Mouse (Mus musculus) hindbrain, embryonic 11.5 days (tissue): ENCODE results near the gene Gm49601. TPM values are rescaled to one million over a fixed set of nuclear protein-coding genes. Genes with fewer than 3 reads are reported as not detected.

Experiments used
- ATAC-seq: fragments of 200-750 bp; cut with Nextera tagmentation; 2 replicates; pipeline ENCODE4 v1.8.0; 2017; ENCODE audit warnings: mild to moderate bottlenecking, moderate TSS enrichment, moderate library complexity; ENCODE audit not compliant: low FRiP score
- DNase-seq: peaks from one replicate; pipeline ENCODE4 v3.0.0-alpha.2; 2015; ENCODE audit warnings: low spot score
- H3K27ac ChIP-seq: fragments of 300-500 bp; sonication (generic); 2 replicates; pipeline ENCODE4 v1.5.1; 2014; ENCODE audit warnings: mild to moderate bottlenecking, low read depth, low read length
- H3K27me3 ChIP-seq: fragments of 300-500 bp; sonication (generic); 2 replicates; pipeline ENCODE4 v1.6.1; 2014; ENCODE audit warnings: mild to moderate bottlenecking, low read length, moderate library complexity, mixed read lengths; ENCODE audit not compliant: control insufficient read depth, insufficient read depth
- H3K36me3 ChIP-seq: fragments of 300-500 bp; sonication (generic); 2 replicates; pipeline ENCODE4 v1.6.1; 2014; ENCODE audit warnings: mild to moderate bottlenecking, low read length, moderate library complexity, mixed read lengths; ENCODE audit not compliant: control insufficient read depth, insufficient read depth
- H3K4me1 ChIP-seq: fragments of 300-500 bp; sonication (generic); replicated peaks from 2 replicates; pipeline ENCODE4 v1.6.1; 2014; ENCODE audit warnings: low read length, mixed read lengths; ENCODE audit not compliant: control insufficient read depth, insufficient read depth
- H3K4me2 ChIP-seq: fragments of 300-500 bp; sonication (generic); replicated peaks from 2 replicates; pipeline ENCODE4 v1.6.1; 2014; ENCODE audit warnings: mild to moderate bottlenecking, low read depth, low read length
- H3K4me3 ChIP-seq: fragments of 300-500 bp; sonication (generic); 2 replicates; pipeline ENCODE4 v1.5.1; 2014; ENCODE audit warnings: low read depth, low read length
- H3K9ac ChIP-seq: fragments of 300-500 bp; sonication (generic); 2 replicates; pipeline ENCODE4 v1.6.1; 2014; ENCODE audit warnings: low read depth, low read length
- H3K9me3 ChIP-seq: fragments of 300-500 bp; sonication (generic); 2 replicates; pipeline ENCODE4 v1.6.1; 2016; ENCODE audit warnings: low read length; ENCODE audit not compliant: control insufficient read depth
- WGBS: fragments of 180-500 bp; shearing (Covaris S2); extraction: QIAGEN DNeasy Blood & Tissue Kit; methylation state at CpG from one replicate; pipeline ENCODE4 v1.1.7; 2014; 5-methylcytosine and 5-hydroxymethylcytosine counted together
- polyA plus RNA-seq: library from polyadenylated mRNA; unstranded; fragments of >200 nt; fragmentation: Nextera tagmentation; extraction: Ambion mirVana; gene quantifications from 2 replicates; pipeline ENCODE4 v1.2.1, GENCODE M21; 2014

Gene Gm49601
- polyA plus RNA-seq, 1 experiment from 2014 or later: 6.0 TPM

DNA sequence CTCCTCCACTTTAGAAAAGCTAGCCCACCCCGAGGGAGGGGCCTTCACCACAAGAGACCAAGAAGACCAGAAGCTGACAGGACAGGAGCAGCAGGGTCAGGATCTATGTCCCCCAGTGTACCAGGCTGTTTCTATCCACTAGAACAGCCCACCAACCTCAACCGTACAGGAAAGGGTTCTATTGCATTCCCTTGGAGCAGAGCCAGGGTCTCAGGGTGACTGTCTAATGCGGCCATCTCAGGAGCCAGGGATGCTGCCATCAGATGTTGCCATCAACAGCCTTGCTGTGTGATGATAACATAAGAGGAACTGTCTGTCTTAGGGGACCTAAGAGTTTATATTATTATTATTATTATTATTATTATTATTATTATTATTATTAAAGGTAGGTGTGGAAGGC, 49.2 kb downstream of the Gm49601 start:
- Histone ChIP-seq H3K36me3 (no peaks in the 10 kb centered on the region), H3K9ac (no peak overlapping the region), H3K27ac (no peak overlapping the region), H3K4me2 (no peak overlapping the region), H3K27me3 (peaks cover 36% of the 10 kb centered on the region), H3K4me1 (no peaks in the 10 kb centered on the region; the same call in 1 of the 2 replicates), H3K4me3 (no peak overlapping the region), H3K9me3 (no peaks in the 10 kb centered on the region)
- 37% methylated on average over 3 of the region's 3 CpGs for WGBS
- DNase-seq (no peak), ATAC-seq (no peak)

DNA sequence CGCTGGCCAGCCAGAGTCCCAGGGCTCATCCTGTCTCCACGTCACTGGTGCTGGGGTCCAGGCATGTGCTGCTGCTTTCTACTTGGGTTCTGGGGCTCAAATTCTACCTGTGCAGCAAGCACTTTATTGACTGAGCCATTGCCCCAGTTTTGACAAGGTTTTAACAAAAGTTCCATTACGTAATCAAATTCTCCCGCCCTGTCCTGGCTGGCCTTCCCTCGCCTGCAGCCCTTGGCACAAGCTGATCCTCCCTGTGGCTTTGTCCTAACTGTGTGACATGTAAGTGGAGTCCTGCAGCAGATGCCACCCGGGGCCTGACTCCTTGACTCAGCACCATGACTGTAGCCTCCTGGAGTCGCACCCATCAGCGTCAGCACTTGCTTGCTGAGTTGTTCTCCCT, 52.0 kb downstream of the Gm49601 start:
- no peak overlapping the region for H3K4me3 ChIP-seq
- H3K4me1 ChIP-seq: no peaks in the 10 kb centered on the region
- H3K27me3 ChIP-seq: peaks cover 8% of the 10 kb centered on the region; the same call in 1 of the 2 replicates
- 78% methylated on average over 8 of the region's 8 CpGs for WGBS
- DNase-seq (no peak), ATAC-seq (no peak)
- no peak overlapping the region for H3K27ac ChIP-seq
- no peak overlapping the region for H3K9ac ChIP-seq
- H3K9me3 ChIP-seq: no peaks in the 10 kb centered on the region
- no peak overlapping the region for H3K4me2 ChIP-seq
- no peaks in the 10 kb centered on the region for H3K36me3 ChIP-seq

Other genes with a start within 250 kb of the Gm49601 start
- 22.2 and 23.8 TPM in 2 replicates for gene Txnrd2, start 200.0 kb downstream of the Gm49601 start, polyA plus RNA-seq
- gene Comt, start 199.6 kb downstream of the Gm49601 start, polyA plus RNA-seq: 49.6 and 53.9 TPM in 2 replicates
- 13.0 and 14.9 TPM in 2 replicates for gene Gnb1l, start 127.7 kb downstream of the Gm49601 start, polyA plus RNA-seq
- gene Rtl10, start 127.5 kb downstream of the Gm49601 start, polyA plus RNA-seq: 1.8 and 3.0 TPM in 2 replicates
- 6.4 and 7.4 TPM in 2 replicates for gene Tbx1, start 35.8 kb downstream of the Gm49601 start, polyA plus RNA-seq
- gene Gp1bb, start 4.0 kb downstream of the Gm49601 start, polyA plus RNA-seq: 8.9 and 9.5 TPM in 2 replicates
- gene Sept5, start 3.5 kb upstream of the Gm49601 start, polyA plus RNA-seq: 63.4 and 64.4 TPM in 2 replicates
- gene Cldn5, start 150.4 kb upstream of the Gm49601 start, polyA plus RNA-seq: 25.2 and 31.3 TPM in 2 replicates
- 89.0 and 96.1 TPM in 2 replicates for gene Ufd1, start 185.4 kb upstream of the Gm49601 start, polyA plus RNA-seq
- gene Cdc45, start 185.6 kb upstream of the Gm49601 start, polyA plus RNA-seq: 50.8 and 54.8 TPM in 2 replicates
- 19.8 and 25.6 TPM in 2 replicates for gene 2510002D24Rik, start 210.2 kb upstream of the Gm49601 start, polyA plus RNA-seq
- not detected in 2 replicates for gene Gm28539, start 210.2 kb upstream of the Gm49601 start, polyA plus RNA-seq